Mouse (Mus musculus): ENCODE measurements around the gene Aes.
A peak's percentile ranks its signal among the peaks of the same experiment; 100 is the strongest.

Aes gene

DNA sequence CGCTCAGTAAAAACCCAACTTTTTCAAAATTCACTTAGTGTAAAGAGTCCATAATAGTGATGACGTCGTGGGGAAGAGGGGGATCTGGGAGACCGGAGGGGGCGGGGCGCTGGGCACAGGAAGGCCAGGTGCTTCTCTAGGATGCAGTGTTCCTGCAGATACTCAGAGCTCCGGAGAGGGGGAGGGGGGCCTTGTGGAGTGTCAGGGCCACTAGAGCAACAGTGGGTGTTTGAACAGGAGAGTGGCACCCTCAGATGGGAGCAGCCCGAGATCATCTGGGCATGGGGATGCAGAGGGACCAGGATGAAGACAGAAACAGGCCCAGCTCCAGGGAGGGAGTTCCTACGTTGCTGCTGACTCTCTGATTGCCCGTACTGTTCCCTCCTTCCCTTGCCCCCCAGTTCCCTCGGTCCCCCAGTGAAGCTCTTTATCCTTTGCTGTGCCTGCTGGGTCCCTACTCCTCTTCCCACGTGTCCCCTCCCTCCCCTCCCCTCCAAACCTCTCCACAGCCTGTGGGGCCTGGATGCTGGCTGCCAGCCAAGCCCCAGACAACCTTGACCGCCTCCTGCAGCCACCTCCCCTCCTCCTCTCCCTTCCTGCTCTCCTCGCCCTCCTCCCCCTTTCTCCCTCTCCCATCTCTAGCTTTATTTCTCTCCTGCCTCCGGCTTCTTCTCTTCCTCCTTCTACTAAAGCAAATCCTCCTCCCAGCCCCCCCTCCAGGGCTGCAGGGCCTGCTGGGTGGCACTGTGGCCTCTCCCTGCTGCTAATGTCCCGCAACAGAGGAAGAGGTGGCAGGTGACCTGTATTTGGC is 9.3 kb downstream of the Aes start:
- DNase-seq (ENCODE audit: low spot score in 2 of 2): no peak

DNA sequence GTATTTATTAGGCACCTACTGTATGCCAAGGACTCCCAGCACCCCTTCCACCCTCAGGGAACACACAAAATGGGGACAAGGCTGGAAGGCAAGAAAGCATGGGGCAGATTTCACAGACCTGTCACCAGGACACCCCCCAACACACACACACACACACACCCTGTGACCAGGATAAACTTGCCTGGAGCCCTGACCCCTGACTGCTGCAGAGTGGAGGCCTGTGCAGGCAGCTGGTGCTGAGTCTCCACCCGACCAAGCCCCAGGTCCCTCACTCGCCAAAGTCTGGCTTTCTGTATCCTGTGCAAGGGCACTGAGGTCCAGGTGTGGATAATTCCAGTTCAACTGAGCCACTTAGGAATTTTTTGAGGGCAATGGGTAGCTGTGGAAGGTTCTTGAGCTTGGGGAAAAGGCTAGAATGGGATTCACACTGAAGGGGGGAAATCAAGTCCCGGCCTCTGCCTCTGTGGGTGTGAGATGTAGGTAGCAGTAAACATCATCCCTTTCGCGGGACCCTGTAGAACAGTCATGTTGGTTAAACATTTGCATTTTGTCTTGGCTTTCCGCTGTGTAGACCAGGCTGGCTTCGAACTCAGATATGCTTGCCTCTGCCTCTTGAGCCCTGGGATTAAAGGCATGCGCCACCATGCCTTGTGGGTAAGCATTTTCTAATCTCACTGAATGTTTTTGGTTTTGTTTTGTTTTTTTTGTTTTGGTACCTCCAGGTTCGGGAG is 10.4 kb downstream of the Aes start:
- DNase-seq (ENCODE audit: low spot score in 2 of 2): no peak

DNA sequence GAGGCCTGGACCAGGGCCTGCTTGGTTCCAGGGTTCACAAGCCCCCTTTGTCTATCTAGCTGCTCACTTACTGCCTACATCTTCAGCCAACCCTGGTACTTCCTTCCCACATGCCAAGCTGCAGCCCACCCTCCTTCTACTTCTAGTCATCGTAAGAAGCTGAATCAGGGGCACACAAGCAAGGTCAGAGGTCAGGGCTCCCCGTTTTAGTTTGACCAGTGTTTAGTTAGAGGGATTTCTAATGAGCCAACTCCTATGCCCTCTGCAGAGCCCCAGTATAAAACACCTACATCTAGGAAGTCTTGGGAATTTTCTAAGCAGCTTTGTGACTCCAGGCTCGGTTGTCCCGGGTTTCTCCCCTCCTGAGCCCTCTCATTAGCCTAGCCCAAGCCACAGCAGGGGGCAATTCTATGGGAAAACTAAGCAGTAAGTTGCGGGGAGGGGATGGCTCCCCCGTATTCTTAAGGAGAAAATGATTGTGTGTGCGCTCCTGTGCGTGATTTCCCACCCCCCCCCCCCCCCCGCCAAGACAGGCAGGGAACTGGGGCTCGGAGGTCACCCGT is 11.0 kb downstream of the Aes start:
- DNase-seq (ENCODE audit: low spot score in 2 of 2): no peak

DNA sequence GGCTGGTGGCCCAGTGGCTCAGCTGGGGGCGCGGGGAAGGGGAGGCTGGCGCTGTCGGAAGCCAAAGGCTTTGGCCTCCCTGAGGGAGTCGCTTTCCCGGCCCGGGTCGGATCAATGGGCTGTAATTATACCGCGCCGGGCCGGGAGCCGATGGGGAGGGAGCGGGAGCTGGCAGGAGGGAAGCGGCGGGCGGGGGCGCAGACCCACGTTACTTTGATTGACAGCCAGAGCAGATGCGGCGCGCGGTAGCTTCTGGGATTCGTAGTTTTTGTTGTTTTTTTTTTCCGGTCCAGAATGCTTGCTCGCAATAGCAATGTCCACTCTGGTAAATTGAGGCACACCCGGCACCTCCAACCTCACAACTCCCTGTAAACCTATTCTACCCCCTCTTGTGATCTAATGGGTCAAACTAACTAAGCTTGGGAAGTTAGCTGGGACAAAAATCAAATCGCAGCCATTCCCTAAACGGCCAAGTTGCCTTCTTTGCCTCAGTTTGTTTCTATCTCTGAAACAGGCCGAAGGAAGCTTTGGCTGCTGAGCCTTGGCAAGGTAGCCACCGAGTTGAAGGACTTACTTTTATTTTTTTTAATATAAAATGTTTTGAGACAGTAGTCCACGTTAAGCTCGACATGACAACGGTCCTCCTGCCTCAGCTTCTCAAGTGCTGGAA is 11.7 kb downstream of the Aes start:
- DNase-seq (ENCODE audit: low spot score in 2 of 2): peak; percentile 86 to 92

DNA sequence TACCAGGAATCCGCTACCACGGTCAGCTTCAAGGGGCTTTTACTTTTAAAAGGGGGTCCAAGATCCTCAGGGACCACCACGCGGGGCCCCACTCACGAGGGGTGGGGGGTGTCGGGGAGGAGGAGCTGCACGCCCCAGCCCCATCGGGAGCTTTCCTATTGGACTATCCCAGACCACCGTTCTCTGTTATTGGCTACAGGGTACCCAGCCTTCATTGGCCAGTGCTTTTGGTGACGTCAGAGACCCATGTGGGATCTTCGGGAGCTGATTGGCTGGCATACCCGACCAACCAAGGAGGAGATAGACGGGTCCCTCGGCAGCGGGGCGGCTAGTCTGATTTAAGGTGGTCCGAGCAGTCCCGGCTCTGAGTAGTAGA is 12.2 kb downstream of the Aes start:
- peak; percentile 97 to 99 for DNase-seq (ENCODE audit: low spot score in 2 of 2)

DNA sequence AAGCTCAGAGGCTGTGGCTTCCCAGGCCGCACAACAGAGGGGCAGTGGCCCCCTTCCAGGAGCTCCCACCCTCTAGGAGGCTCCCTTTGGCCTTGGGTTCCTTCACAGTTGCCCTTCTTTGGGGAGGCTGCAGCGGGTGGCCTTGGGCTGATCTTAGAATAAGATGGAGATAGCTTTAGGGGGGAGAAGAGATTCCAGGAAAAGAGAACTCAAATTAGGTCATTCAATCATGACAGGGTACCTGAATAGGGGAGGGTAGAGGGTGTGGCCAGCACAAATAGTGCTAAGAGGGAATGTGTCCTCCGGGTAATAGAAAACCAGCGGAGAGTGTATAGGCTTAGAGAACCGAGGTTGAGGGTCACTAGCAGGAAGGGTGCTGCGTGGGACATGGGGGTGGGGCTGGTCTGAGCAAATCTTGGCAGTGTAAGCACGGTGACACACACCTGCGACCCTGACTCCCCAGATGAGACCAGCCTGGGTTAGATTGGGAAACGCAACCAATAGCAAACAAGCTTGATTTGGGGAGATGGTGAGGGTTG is 12.9 kb downstream of the Aes start:
- DNase-seq (ENCODE audit: low spot score in 2 of 2): no peak

DNA sequence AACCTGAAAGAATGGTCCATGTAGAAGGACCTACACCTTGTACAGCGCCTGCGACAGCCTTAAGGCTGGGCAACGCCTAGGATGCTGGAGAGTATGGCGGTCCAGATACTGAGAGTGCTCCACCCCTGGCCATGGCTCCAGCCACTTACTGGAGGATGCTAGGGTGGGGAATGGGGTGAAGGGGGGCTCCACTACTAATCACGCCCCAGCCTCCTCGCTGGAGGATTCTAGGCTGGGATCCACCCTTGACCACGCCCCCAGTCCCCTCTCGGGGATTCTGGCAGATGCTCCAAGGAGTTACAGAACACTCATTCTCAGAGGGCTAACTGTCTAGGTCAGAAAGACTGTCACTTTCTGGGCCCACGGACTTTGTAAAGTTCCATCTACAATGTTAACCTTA is 13.7 kb downstream of the Aes start:
- peak; percentile 38 to 68 for DNase-seq (ENCODE audit: low spot score in 2 of 2)

DNA sequence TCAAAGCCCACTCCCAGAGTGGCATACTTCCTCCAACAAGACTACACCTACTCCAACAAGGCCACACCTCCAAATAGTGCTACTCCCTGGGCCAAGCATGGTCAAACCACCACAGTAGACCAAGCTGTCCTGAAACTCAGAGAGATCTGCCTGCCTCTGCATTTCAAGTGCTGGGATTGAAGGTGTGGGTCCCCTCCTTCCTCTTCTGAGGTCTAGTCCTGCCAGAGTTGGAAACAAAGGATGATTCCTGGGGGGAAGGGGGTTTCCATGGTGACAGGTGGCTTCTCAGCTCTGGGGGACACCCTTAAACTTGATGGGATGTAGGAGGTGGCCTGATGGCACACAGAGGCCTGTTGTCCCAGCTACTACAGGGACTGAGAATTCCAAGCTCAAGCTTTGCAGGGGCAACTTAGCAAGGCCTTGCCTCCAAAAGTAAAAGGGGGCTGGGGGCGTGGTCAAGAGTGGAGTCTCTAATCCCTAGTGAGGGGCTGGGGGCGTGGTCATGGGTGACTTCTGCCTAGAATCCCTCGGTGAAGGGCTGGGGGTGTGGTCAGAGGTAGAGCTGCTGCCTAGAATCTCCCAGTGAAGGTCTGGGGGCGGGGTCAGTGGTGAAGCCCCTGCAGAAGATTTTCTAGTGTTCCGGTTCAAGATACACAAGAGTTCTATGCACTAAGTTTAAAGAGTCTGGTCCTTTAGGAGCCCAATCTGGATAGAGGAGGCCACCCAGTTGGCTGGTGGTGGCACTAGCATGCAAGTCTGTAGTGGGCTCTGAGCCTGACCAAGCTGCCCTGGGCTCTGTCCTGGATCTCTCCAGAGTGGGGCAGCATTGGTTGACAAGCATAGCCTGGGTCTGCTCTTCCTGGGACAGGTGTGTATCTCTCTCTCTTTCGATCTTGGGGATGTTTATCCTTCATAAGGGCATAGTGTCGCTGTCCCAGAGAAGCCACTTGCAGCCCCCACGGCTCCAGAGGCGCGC is 15.1 kb downstream of the Aes start, which contains the start of gene Tle2:
TSS of gene Tle2 (plus strand) at position 481 of the 976 bp plus-strand sequence.
- no peak for DNase-seq (ENCODE audit: low spot score in 2 of 2)

DNA sequence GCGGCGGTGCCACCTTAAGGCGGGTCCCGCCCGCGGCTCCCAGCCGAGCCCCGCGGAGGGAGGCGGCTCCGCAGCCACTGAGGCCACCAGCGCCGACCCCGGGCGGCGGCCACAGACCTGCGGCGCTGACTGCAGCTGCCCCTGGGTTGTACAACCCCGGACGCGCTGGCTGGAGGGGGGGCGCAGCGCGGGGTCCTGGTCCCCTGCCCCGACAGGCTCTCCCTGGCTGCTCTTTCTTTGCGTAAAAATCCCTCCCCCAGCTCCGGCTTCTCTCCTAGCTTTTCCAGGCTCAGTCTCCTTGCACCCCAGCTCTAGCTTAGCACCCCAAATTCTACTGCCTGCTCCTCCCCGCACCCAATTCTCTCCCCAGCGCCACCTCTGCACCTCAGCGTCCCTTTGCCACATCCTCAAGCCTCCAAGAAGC is 15.9 kb downstream of the Aes start:
- DNase-seq (ENCODE audit: low spot score in 2 of 2): peak; percentile 41 to 43

DNA sequence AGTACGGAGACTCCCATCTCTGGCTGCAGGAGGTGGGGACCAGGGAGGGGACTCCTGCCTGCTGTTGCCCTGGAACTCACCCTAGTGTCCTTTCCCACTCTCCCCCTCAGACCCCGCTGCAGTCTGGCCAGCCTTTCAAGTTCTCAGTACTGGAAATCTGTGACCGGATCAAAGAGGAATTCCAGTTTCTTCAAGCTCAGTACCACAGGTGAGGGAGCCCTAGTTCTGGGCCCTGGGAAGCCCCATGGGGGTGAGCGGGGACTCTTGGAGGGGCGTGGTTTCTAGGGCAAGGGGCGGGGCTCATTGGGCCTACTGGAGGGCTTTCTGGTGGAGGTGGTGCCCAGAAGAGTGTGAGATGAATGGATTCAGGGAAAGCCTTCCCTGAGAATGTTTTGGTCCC is 16.4 kb downstream of the Aes start:
- DNase-seq (ENCODE audit: low spot score in 2 of 2): no peak

DNA sequence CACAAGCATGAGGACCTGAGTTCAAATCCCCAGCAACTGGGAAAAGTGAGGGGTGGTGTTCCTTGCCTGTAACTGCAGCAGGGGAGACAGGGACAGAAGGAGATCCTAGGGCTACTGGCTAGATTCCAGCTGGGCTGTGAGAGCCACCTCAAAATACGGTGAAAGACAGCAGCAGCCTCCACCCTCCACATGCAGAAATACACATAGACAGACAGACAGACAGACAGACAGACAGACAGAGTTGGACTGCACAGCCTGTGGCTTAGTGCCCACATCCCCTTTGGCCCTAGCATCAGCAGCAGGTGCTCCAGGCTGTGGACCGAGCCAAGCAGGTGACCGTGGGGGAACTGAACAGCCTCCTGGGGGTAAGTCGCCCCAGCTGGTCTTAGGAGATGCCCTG is 20.7 kb downstream of the Aes start:
- DNase-seq (ENCODE audit: low spot score in 2 of 2): no peak

DNA sequence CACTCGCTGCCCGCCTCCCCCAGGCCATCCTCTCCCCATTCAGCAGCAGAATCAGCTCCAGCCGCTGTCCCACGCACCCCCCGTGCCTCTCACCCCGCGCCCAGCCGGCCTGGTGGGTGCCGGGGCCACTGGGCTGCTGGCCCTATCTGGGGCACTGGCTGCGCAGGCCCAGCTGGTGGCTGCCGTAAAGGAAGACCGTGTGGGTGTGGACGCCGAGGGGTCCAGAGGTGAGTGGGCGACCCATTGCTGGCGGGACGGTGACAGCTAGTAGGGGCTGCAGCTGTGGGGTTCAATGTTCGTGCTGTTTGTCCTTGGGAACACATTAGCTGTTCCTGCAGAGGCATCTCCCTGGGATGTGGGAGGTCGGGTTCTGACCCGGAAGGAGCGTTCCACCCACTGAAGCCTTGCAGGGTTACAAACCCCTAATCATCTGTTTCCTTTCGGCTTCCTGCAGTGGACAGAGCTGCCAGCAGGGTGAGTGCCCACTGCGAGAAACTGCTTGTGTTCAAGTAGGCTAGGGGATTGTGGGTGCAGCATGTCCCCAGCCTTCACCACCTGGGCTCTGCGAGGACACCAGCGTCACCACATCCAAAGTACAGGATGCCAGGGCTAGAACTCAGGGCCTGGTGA is 21.3 kb downstream of the Aes start:
- no peak for DNase-seq (ENCODE audit: low spot score in 2 of 2)

DNA sequence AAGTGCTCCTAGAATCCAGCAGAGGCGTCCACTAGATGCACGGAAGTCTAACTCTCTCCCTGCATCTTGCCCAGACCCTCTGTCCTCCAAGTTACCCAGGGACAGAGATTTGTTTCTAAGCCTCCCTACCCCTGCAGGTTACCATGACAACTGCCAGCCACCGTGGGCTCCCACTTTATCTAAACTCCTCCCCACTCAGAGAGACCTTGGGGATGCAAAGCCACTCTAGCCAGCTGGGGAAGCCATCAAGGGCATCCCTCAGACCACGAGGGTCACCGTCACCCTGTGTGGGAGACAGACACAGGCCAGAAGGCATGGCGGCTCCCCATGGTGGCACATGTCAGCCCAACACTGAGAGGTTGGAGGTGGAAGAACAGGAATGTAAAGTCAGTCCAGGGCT is 24.1 kb downstream of the Aes start:
- DNase-seq (ENCODE audit: low spot score in 2 of 2): no peak

DNA sequence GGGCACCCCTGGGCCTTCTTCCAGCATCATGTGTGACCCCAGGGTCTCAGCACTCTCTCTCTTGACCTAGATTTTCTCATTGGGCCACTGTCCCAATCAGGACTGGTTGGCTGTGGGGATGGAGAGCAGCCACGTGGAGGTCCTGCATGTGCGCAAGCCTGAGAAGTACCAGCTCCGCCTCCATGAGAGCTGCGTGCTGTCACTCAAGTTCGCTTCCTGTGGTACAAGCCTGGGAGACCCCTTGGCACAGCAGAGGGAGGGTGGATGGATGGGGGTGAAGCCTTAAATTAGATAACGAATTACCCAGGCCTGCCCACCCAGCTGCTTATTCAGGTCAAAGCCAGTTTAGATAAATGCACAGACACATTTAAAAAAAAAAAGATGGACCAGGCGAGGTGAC is 29.5 kb downstream of the Aes start:
- no peak for DNase-seq (ENCODE audit: low spot score in 2 of 2)

DNA sequence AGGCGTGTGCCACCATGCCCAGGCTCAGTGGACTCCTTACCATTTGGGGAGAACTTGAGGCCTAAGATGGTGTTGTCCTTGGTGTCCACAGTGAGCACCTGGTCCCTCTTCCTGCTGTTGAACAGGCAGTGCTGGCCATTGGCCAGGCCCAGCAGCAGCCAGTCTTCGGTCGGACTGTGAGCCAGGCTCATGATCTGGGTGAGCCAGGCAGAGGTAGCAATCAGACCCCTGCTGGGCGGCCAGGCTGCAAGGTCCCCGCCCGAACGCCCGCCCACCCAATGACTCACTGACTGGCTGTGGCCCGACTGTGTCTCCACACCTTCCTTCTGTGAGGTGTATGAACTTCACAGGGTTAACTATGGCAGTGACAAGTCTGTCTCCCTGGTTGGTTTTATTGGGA is 32.6 kb downstream of the Aes start:
- no peak for DNase-seq (ENCODE audit: low spot score in 2 of 2)

DNA sequence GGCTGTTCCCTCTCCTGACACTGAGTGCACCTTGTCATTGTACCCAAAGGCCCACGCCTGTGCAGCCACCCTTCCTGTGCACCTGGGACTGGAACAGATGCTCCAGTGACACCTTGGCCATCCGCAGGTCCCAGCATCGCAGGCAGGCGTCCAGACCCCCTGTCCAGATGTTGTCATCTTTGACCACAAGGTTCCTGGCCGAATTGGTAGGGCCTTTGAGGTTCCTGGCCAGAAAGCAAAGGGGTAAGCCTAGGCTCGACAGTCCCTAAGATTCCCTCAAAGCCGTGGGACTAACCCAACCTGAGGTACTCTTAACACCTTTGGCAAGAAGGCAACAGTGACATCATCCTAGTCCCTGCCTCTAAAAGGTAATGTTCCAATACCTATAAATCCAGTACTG is 33.3 kb downstream of the Aes start:
- DNase-seq (ENCODE audit: low spot score in 2 of 2): no peak

DNA sequence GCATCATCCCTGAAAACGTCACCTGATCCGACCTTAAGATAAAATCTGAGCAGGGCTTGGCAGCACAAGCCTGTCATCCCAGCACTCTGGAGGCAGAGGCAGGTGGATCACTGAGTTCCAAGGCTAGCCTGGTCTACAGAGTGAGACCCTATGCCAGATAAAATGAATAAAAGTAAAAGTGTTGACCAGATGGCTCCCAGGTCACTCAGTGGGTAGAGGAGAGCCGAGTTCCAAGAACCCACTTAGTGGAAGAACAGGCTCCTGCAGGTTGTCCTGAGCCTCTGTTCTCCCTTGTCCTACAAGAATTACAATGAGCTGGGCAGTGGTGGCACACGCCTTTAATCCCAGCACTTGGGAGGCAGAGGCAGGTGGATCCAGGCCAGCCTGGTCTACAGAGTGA is 33.9 kb downstream of the Aes start:
- no peak for DNase-seq (ENCODE audit: low spot score in 2 of 2)

DNA sequence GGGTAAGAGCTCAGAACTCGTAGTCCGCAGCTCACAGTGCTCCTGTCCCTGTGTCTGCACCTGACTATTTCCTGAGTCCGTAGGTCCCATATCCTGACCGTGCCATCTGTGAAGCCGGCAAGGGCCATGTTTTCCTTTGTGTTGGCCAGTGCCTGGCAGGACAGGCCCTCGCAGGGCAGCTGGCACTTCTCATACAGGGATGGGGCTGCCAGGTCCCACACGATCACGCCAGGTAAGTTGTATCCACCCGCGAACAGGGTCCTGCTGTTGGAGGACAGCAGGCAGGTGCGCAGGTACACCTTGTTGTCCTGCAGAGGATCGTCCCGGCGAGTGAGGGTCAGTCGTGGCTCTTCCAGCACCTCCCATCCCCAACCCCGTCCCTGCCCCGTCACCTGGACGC is 34.6 kb downstream of the Aes start:
- DNase-seq (ENCODE audit: low spot score in 2 of 2): no peak

DNA sequence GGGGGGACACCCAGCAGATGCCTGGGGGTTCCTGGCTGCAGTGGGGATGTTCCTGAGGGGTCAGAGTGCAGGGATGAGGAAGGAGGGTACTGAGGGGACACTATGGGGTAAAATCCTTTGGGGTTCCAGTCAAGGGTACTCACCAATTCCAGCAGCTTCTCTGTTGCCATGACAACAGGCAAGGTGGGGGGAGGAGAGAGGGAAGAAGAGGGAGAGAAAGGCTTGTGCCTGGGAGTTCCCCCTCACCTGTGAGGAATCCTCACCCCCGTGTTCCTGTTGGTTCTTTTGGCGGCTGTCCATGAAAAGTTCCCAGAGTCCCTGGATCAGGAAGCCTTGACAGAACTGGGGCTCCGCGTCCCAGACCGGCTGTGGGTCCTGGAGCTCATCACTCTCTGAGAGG is 36.3 kb downstream of the Aes start:
- DNase-seq (ENCODE audit: low spot score in 2 of 2): no peak

DNA sequence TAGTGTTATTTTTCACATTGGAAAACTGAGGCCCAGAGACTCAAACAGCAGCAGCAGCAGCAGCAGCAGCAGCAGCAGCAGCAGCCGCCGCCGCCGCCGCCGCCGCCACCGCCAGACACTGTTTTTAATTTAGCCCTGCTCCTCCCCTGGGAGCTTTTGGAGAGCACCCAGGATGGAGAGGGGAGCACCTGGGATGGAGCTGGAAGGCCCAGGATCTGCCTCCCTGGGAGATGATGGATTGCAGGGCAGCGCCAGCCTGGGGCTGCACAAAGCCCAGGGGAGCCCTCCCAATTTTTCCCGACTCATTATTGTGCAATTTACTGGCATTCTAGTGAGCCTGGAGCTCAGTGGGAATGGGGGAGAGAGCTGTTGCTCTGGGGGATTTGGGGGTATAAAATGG is 37.3 kb downstream of the Aes start:
- peak in 1 of 2 experiments; percentile 64 for DNase-seq (ENCODE audit: low spot score in 2 of 2)

Data from urinary bladder, postnatal 36 days (tissue).